Mouse (Mus musculus): Measurements from ENCODE around the gene Klk1b5.

DNA sequence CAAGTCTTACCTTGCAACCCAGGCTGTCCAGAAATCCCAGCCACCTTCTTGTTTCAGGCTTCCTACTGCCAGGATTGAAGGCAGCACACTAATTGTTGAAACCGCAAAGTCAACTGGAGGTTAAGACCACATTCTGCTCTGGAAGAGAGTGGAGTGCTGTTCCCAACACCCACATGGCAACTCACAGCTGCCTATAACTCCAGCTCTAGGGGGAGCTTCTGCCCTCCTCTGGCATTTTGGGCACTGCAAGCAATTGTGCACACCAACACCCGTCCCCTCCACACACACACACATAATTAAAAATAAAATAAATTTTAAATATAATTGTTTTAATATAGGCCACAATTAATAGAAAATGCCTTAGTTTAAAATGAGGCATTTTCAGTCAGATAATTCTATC is 25.4 kb downstream of the Klk1b5 start:
- TF ChIP-seq CTCF (IDR thresholded peaks at IDR 0.05; ENCODE audit: insufficient read depth, low read depth, low read length) = no peak
- TF ChIP-seq POLR2A (IDR thresholded peaks at IDR 0.05; ENCODE audit: insufficient read depth, low read depth, low read length) = no peak
